Mouse (Mus musculus) bone marrow, adult 2 months (tissue): ENCODE results near the gene Tmem52.
"Not testable (repeated sequence)": the region's sequence is repeated elsewhere in the genome, so short reads cannot be mapped to it uniquely, and the experiment has no call there.

Experiments
- CTCF ChIP-seq: fragments of 200-500 bp; IDR thresholded peaks from 2 replicates; pipeline ENCODE4 v1.5.1; 2011; ENCODE audit warnings: low read length, control low read depth; ENCODE audit not compliant: control insufficient read depth, insufficient read depth
- POLR2A ChIP-seq: fragments of 200-500 bp; IDR thresholded peaks from 2 replicates; pipeline ENCODE4 v1.6.1; 2011; ENCODE audit warnings: low read depth, mild to moderate bottlenecking, control low read depth, low read length, borderline replicate concordance; ENCODE audit not compliant: control insufficient read depth

- TF ChIP-seq CTCF, POLR2A: not testable (repeated sequence)
Measured at GRCm38 (mm10) chr4:155421412-155422370, 47.2 kb upstream of the Tmem52 start.
